Mouse (Mus musculus) neutrophil, adult 5-6 weeks (primary cell): ENCODE measurements around the gene Slc39a8. TPM values are rescaled to one million over a fixed set of nuclear protein-coding genes. Genes with fewer than 3 reads are reported as not detected.

ENCODE experiments used
- ATAC-seq: fragments of 151-379, 151-347 bp; 2 replicates; pipeline ENCODE4 v1.8.0; 2017; ENCODE audit warnings: mild to moderate bottlenecking, moderate TSS enrichment; ENCODE audit not compliant: insufficient number of reproducible peaks, poor library complexity, low FRiP score, severe bottlenecking; ENCODE audit errors: extremely low read depth
- total RNA-seq: library from RNA; stranded (forward); fragments of 200-1000 nt; gene quantifications from 2 replicates; pipeline ENCODE4 v1.2.3, GENCODE M21; 2017

Slc39a8 gene
- total RNA-seq, 1 experiment from 2014 or later, result 1.0 TPM

- no peak for ATAC-seq
Measured at GRCm38 (mm10) chr3:135843181-135843580, 18.1 kb downstream of the Slc39a8 start.

GRCm38 (mm10) chr3:135843707-135844106 is 18.6 kb downstream of the Slc39a8 start:
- ATAC-seq, result no peak

- ATAC-seq, result no peak
Measured at GRCm38 (mm10) chr3:135844835-135845234, 19.8 kb downstream of the Slc39a8 start.

DNA sequence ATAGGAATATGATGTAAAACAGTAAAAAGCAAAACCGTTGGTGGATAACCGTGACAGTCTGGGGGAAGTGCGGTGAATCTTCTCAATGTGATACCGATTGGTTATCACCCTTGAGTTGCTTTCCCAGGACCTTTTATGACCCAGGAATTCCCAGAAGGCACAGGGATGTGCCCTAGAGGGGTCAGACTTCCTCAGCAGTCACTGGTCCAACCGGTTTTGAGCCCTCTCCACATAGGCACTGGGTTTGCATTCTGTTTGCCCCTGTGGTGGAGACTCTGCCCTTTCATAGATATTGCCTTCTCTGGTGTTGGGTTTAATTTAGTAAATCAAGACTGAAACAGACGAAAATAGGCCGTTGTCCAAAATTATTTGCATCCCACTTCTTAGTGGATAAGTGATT is 20.8 kb downstream of the Slc39a8 start:
- ATAC-seq, result no peak

GRCm38 (mm10) chr3:135851607-135852006 is 26.5 kb downstream of the Slc39a8 start:
- no peak for ATAC-seq

DNA sequence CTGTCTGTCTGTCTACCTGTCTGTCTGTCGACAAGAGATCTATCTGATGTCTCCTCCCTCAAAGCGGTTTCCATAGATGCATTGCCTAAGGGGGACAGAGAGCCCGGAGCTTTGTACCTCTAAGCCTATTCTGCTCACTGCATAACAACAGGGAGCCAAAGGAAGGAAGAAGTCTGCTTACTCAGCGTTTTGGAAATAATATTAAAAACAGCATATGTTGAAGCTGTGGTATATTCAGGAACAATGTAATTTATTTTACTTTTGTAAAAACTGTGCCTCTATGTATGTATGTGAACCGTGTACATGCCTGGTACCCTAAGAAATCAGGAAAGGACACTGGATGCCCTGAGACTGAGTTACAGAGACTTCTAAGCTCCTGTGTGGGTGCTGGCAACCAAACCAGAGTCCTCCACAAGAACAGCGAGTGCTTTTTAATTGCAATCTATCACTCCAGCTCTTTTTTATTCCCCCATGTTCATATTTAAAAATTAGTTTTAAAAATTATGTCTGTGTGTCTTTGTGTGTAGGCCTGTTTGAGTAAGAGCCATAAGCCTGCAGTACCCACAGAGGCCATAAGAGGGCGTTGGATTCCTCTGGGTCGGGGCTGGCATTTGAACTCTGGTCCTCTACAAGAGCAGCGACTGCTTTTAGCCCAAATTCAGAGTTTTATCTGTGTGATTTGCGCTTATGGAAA is 28.7 kb downstream of the Slc39a8 start:
- no peak for ATAC-seq

DNA sequence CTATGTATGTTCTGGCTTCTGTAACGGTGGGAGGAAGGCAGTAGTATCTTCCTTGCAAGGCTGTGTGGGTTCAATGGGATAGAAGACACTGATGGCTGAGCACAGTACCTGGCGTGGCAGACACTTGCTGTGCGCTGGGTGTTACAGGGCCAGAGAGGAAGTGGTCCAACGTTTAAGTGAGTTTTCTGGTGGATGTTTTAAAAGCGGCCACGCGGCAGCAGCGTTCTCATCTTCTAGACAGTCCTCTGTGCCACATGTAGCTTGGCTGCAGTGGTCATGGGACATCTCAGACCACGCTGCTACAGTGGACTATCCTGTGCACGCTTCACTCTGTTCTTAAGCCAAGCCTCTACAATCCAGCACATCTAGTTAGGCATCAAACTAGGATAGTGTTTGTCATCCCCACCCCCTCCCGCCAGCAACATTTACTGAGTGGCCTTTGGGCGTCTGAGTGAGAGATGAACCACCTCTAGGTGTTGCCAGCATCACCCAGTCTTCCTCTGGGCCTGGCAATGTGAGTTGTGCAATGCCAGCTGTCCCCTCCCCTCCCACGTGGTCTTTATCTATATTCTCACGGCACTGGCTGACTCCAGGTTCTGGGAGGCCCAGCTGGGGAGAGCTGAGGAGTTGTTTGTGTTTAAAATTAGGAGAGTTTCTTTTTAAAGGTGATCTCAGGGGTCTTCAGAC is 29.4 kb downstream of the Slc39a8 start:
- no peak for ATAC-seq

- ATAC-seq, result no peak
Measured at GRCm38 (mm10) chr3:135854985-135855340, 29.9 kb downstream of the Slc39a8 start.

DNA sequence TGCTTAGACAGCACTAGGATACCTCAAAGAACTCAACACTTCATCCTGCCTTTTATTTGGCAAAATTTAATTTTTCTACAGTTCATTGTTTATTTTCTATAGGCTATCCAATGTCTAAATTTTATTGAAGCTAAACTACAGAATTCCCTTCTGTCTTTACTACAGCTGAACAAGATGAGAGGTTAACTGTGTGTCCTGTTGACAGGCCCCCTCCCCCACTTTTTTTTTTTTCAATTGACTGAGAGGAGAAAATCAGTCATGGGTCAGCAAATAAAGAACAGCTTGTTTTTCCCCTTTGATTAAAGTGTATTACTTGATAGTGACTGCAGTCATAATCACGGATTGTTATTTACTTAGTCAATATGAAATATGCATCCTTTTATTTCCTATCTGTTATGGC is 31.2 kb downstream of the Slc39a8 start:
- no peak for ATAC-seq

GRCm38 (mm10) chr3:135857134-135857533 is 32.1 kb downstream of the Slc39a8 start:
- no peak for ATAC-seq

DNA sequence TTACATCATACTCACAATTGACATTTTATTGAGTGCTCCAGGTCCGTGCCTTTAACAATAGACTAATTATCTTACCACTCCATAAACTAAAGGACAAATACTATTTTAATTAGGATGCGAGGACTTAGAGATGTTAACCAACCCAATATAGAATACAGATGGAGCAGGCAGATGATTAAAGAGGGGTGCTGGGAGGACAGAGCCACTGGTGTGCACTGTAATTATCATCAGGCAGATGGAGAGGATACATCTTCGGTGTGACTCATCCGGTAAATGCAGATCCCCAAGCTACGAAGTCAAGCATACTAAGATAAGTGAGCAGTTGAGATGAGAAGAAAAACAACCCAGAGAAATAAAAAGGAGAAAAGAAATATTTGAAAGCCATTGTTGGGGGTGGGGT is 34.4 kb downstream of the Slc39a8 start:
- ATAC-seq, result no peak

DNA sequence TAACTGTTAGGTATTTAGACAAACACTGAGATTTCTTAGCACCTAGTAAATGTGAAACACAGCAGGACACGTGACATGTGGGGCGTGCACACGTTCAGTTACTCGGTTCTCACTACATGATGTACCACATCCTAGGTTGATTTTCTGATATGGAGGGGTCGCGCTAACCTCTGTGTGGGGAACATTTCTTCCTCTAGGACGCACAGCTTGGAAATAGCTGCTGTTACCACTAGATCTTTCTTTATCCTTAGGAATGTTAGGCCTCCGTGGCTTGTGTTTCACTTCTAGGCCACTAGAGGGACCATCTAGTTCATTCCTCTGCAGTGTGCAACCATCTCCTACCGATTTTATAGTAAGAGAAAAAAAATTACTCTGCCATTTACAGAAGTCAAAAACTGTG is 37.7 kb downstream of the Slc39a8 start:
- ATAC-seq, result no peak

GRCm38 (mm10) chr3:135869041-135869440 is 44.0 kb downstream of the Slc39a8 start:
- no peak for ATAC-seq

DNA sequence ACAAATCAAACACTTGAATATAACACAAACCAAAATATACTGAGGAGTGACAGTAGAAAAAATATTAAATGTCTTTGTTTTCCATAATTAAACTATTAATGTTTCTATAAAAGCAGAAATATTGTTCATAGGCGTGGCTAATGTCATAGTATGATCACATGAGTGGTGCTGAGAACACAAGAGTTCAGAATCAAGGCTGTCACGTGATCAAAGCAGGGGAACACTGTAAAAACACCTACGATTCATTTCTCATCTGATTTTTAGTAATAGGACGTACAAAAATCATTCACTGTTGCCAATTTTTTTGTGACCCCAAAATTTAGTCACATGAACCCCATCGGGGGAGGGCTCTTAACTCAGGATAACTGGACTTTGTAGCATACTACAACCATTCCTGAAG is 47.2 kb downstream of the Slc39a8 start:
- no peak for ATAC-seq

GRCm38 (mm10) chr3:135873596-135873995 is 48.5 kb downstream of the Slc39a8 start:
- no peak for ATAC-seq

- no peak for ATAC-seq
Measured at GRCm38 (mm10) chr3:135878048-135878447, 53.0 kb downstream of the Slc39a8 start.

GRCm38 (mm10) chr3:135885927-135886658 is 61.0 kb downstream of the Slc39a8 start:
- no peak for ATAC-seq

GRCm38 (mm10) chr3:135886659-135887027 is 61.6 kb downstream of the Slc39a8 start:
- ATAC-seq, result no peak

DNA sequence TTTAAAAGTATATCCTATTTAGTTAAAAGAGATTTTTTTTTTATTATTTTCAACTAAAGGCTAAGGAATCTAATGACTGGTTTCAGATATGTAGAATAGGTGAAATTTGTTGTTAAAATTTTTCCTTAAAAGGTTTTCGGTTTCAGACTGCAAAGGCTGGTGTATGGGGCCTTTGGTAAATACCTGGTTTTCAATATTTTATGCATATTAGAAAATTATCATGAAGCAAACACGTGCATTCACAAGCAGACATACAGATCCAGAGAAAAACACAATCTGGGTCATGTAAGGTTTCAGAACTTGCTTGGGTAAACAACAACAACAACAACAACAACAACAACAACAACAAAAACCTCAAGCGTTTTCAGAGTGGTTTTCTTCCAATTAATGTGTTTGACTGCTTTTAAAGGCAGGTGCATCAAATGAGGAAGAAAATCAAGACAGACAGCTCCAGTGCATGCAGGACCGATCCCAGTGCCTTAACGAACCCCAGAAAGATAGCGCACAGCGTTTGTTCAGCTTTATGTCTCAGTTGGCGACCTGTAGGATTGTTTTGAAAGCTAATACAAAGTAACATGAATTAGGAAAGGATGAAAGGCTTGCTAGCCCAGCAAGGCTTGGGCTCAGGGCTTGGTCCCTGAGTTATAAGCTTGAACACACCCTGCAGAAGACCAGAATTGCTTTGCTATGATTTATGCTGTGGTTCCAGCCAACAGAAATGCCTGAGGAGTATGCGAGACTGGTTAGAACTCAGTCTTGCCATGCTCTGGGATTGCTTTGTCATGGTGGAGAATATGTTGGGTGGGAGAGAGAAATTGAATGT is 62.2 kb downstream of the Slc39a8 start:
- no peak for ATAC-seq

- no peak for ATAC-seq
Measured at GRCm38 (mm10) chr3:135887856-135888155, 62.7 kb downstream of the Slc39a8 start.
